Mouse (Mus musculus): Measurements from ENCODE around the gene Pank4. TPM values are rescaled to one million over a fixed set of nuclear protein-coding genes. Genes with fewer than 3 reads are reported as not detected.

Gene Pank4
- polyA plus RNA-seq, 1 experiment from 2014 or later: 31.5 TPM

Other genes starting within 250 kb of the Pank4 start
- gene Ttc34, start 126.7 kb upstream of the Pank4 start, polyA plus RNA-seq (2014; fragmentation: Nextera tagmentation; extraction: Ambion mirVana): 0.09 and 0.32 TPM in 2 replicates
- gene Mmel1, start 94.5 kb upstream of the Pank4 start, polyA plus RNA-seq (2014; fragmentation: Nextera tagmentation; extraction: Ambion mirVana): 0.48 and 0.56 TPM in 2 replicates
- 39.8 and 41.4 TPM in 2 replicates for gene Fam213b, start 65.0 kb upstream of the Pank4 start, polyA plus RNA-seq (2014; fragmentation: Nextera tagmentation; extraction: Ambion mirVana)
- gene Tnfrsf14, start 35.6 kb upstream of the Pank4 start, polyA plus RNA-seq (2014; fragmentation: Nextera tagmentation; extraction: Ambion mirVana): 1.0 and 1.1 TPM in 2 replicates
- gene Hes5, start 3.2 kb upstream of the Pank4 start, polyA plus RNA-seq (2014; fragmentation: Nextera tagmentation; extraction: Ambion mirVana): 159 and 269 TPM in 2 replicates
- gene Plch2, start 92.7 kb downstream of the Pank4 start, polyA plus RNA-seq (2014; fragmentation: Nextera tagmentation; extraction: Ambion mirVana): 1.5 and 2.1 TPM in 2 replicates
- 5.6 and 7.8 TPM in 2 replicates for gene Pex10, start 102.9 kb downstream of the Pank4 start, polyA plus RNA-seq (2014; fragmentation: Nextera tagmentation; extraction: Ambion mirVana)
- 156 and 166 TPM in 2 replicates for gene Rer1, start 122.3 kb downstream of the Pank4 start, polyA plus RNA-seq (2014; fragmentation: Nextera tagmentation; extraction: Ambion mirVana)
- 3.3 and 4.2 TPM in 2 replicates for gene Morn1, start 122.5 kb downstream of the Pank4 start, polyA plus RNA-seq (2014; fragmentation: Nextera tagmentation; extraction: Ambion mirVana)